Mouse (Mus musculus) regulatory T cell (primary cell): ENCODE data around the gene Gnb2.

ENCODE experiments used
- in situ Hi-C: fragments of 300-600 bp; cut with MboI, MseI; formaldehyde crosslinking; loops from one replicate; pipeline ENCODE4 v1.15.1; 2025; ENCODE audit warnings: high pct_unique_total_duplicates

Gnb2 gene

GRCm38 (mm10) chr5:137540991-137541390, 7.7 kb upstream of the Gnb2 start:
- in situ Hi-C loops, result no loop called here

GRCm38 (mm10) chr5:137539291-137539801, 6.0 kb upstream of the Gnb2 start:
- in situ Hi-C loops, result no loop called here

GRCm38 (mm10) chr5:137537461-137537860, 4.2 kb upstream of the Gnb2 start:
- in situ Hi-C loops, result no loop called here

- in situ Hi-C loops, result no loop called here
These were observed 2.0 kb upstream of the Gnb2 start for GRCm38 (mm10) chr5:137535318-137535717.

- in situ Hi-C loops, result no loop called here
These were observed 1.5 kb upstream of the Gnb2 start for GRCm38 (mm10) chr5:137534762-137535161.

- in situ Hi-C loops, result no loop called here
These were observed 548 bp downstream of the Gnb2 start for GRCm38 (mm10) chr5:137532808-137533116.

GRCm38 (mm10) chr5:137532131-137532807, 1.0 kb downstream of the Gnb2 start:
- in situ Hi-C loops, result no loop called here

- in situ Hi-C loops, result no loop called here
These were observed 1.7 kb downstream of the Gnb2 start for GRCm38 (mm10) chr5:137531414-137532130.

GRCm38 (mm10) chr5:137530588-137531413, 2.5 kb downstream of the Gnb2 start:
- in situ Hi-C loops, result no loop called here

- in situ Hi-C loops, result no loop called here
These were observed 3.2 kb downstream of the Gnb2 start for GRCm38 (mm10) chr5:137530075-137530474.

- in situ Hi-C loops, result loop anchor here (10.0 kb wide), 1 partner anchor 235 kb away; no protein-coding TSS in a partner anchor
These were observed 3.9 kb downstream of the Gnb2 start for GRCm38 (mm10) chr5:137529221-137529995.

GRCm38 (mm10) chr5:137528247-137528968, 4.9 kb downstream of the Gnb2 start:
- in situ Hi-C loops, result loop anchor here (10.0 kb wide), 1 partner anchor 236 kb away; no protein-coding TSS in a partner anchor

- in situ Hi-C loops, result loop anchor here (10.0 kb wide), 1 partner anchor 237 kb away; no protein-coding TSS in a partner anchor
These were observed 5.9 kb downstream of the Gnb2 start for GRCm38 (mm10) chr5:137527413-137527812.

- in situ Hi-C loops, result loop anchor here (10.0 kb wide), 1 partner anchor 238 kb away; no protein-coding TSS in a partner anchor
These were observed 6.9 kb downstream of the Gnb2 start for GRCm38 (mm10) chr5:137526192-137526936.

- in situ Hi-C loops, result loop anchor here (10.0 kb wide), 1 partner anchor 239 kb away; no protein-coding TSS in a partner anchor
These were observed 7.8 kb downstream of the Gnb2 start for GRCm38 (mm10) chr5:137525511-137525910.

- in situ Hi-C loops, result loop anchor here (10.0 kb wide), 1 partner anchor 240 kb away; no protein-coding TSS in a partner anchor
These were observed 8.6 kb downstream of the Gnb2 start for GRCm38 (mm10) chr5:137524671-137525070.

GRCm38 (mm10) chr5:137524251-137524515, 9.1 kb downstream of the Gnb2 start:
- in situ Hi-C loops, result loop anchor here (10.0 kb wide), 1 partner anchor 241 kb away; no protein-coding TSS in a partner anchor

- in situ Hi-C loops, result loop anchor here (10.0 kb wide), 1 partner anchor 241 kb away; no protein-coding TSS in a partner anchor
These were observed 9.7 kb downstream of the Gnb2 start for GRCm38 (mm10) chr5:137523396-137524250.

GRCm38 (mm10) chr5:137522711-137523110, 10.6 kb downstream of the Gnb2 start:
- in situ Hi-C loops, result loop anchor here (10.0 kb wide), 1 partner anchor 242 kb away; no protein-coding TSS in a partner anchor
